Mouse (Mus musculus) ES-Bruce4 (cell line): ENCODE results near the gene Uroc1.

Source experiments
- CTCF ChIP-seq: IDR thresholded peaks from one replicate; pipeline ENCODE4 v1.8.1; 2011; ENCODE audit warnings: low read depth, low read length
- EP300 ChIP-seq: IDR thresholded peaks from 2 replicates; pipeline ENCODE4 v1.6.1; 2011; ENCODE audit warnings: low read depth, low read length; ENCODE audit not compliant: insufficient read depth
- POLR2A ChIP-seq: IDR thresholded peaks from one replicate; pipeline ENCODE4 v1.8.1; 2011; ENCODE audit warnings: low read length; ENCODE audit not compliant: insufficient read depth

DNA sequence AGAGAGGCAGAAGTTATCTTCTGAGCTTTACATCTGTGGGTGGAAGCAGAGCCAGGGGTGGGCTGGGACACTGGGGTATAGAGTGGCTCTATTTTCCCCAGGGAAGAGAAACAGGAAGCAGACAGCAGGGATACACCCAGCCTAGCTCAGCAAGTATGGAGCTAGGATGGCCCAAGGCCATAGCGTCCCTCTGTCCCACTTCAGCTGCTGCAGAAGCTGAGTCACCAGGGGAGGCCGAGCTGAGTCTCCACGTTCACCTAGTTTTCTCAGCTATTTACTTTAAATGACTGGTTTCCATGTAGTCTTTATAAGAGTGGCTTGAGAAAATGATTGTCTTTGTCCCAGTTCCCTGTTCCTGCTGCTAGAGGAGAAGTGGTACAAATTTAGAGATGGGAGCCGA is 15.4 kb downstream of the Uroc1 start:
- TF ChIP-seq EP300 (no peak), CTCF (no peak), POLR2A (no peak)
